Mouse (Mus musculus): ENCODE data around the gene C2cd5. TPM values are rescaled to one million over a fixed set of nuclear protein-coding genes. Genes with fewer than 3 reads are reported as not detected.

Gene C2cd5
- polyA plus RNA-seq (2012; rRNA removed), result 13.7 and 16.0 TPM in 2 replicates

- H3K27ac ChIP-seq (ENCODE audit: insufficient read depth, low read length), result peak within 1 kb of the TSS; percentile 83
- whole genome bisulfite sequencing, result under 1% methylated on average over 53 of the region's 75 CpGs
- H3K4me3 ChIP-seq (ENCODE audit: extremely low read depth, insufficient read depth, insufficient read length), result peak within 1 kb of the TSS; percentile 80
- no peaks in the 10 kb centered on the region; the same call in 1 of the 2 replicates for H3K4me1 ChIP-seq (ENCODE audit: control insufficient read depth, insufficient read depth, insufficient read length)
- DNase-seq (ENCODE audit: low read depth in 1 of 2, low spot score in 2 of 2), result peak; percentile 84 to 93
- H3K36me3 ChIP-seq (ENCODE audit: control insufficient read depth, insufficient read depth, low read length), result 0 out of 2 replicates have a peak, but pooled peaks cover 1% of the 10 kb centered on the region
- no peaks in the 10 kb centered on the region for H3K27me3 ChIP-seq (ENCODE audit: control insufficient read depth, insufficient read depth, low read length)
- TF ChIP-seq POLR2A (IDR thresholded peaks at IDR 0.05; ENCODE audit: low read depth, low read length) (no peak), CTCF (IDR thresholded peaks at IDR 0.05; ENCODE audit: extremely low read depth, insufficient read depth, insufficient read length, insufficient replicate concordance) (no peak)
Observed at GRCm38 (mm10) chr6:143099681-143100382, at the start of gene C2cd5. Gene C2cd5, minus strand, starts transcription at chr6:143100141.

GRCm38 (mm10) chr6:143148868-143149267 is 48.9 kb upstream of the C2cd5 start:
- H3K36me3 ChIP-seq (ENCODE audit: control insufficient read depth, insufficient read depth, low read length), result no peaks in the 10 kb centered on the region
- H3K4me3 ChIP-seq (ENCODE audit: extremely low read depth, insufficient read depth, insufficient read length), result no peak overlapping the region
- TF ChIP-seq CTCF (IDR thresholded peaks at IDR 0.05; ENCODE audit: extremely low read depth, insufficient read depth, insufficient read length, insufficient replicate concordance) (no peak), POLR2A (IDR thresholded peaks at IDR 0.05; ENCODE audit: low read depth, low read length) (no peak)
- H3K4me1 ChIP-seq (ENCODE audit: control insufficient read depth, insufficient read depth, insufficient read length), result peaks cover 29% of the 10 kb centered on the region
- no peaks in the 10 kb centered on the region for H3K27me3 ChIP-seq (ENCODE audit: control insufficient read depth, insufficient read depth, low read length)
- peak in 1 of 2 experiments; percentile 34 for DNase-seq (ENCODE audit: low read depth in 1 of 2, low spot score in 2 of 2)
- H3K27ac ChIP-seq (ENCODE audit: insufficient read depth, low read length), result no peak overlapping the region

GRCm38 (mm10) chr6:143146756-143147155 is 46.8 kb upstream of the C2cd5 start:
- Histone ChIP-seq H3K36me3 (ENCODE audit: control insufficient read depth, insufficient read depth, low read length) (no peaks in the 10 kb centered on the region), H3K27ac (ENCODE audit: insufficient read depth, low read length) (peak overlapping the region; percentile 70), H3K4me3 (ENCODE audit: extremely low read depth, insufficient read depth, insufficient read length) (peak overlapping the region; percentile 19; the same call in 1 of the 2 replicates), H3K4me1 (ENCODE audit: control insufficient read depth, insufficient read depth, insufficient read length) (peaks cover 21% of the 10 kb centered on the region), H3K27me3 (ENCODE audit: control insufficient read depth, insufficient read depth, low read length) (no peaks in the 10 kb centered on the region)
- TF ChIP-seq CTCF (IDR thresholded peaks at IDR 0.05; ENCODE audit: extremely low read depth, insufficient read depth, insufficient read length, insufficient replicate concordance) (no peak), POLR2A (IDR thresholded peaks at IDR 0.05; ENCODE audit: low read depth, low read length) (no peak)
- 2% methylated on average over 8 of the region's 8 CpGs for WGBS
- peak; percentile 69 to 82 for DNase-seq (ENCODE audit: low read depth in 1 of 2, low spot score in 2 of 2)

GRCm38 (mm10) chr6:143145051-143145450 is 45.1 kb upstream of the C2cd5 start:
- Histone ChIP-seq H3K27me3 (ENCODE audit: control insufficient read depth, insufficient read depth, low read length) (no peaks in the 10 kb centered on the region), H3K36me3 (ENCODE audit: control insufficient read depth, insufficient read depth, low read length) (no peaks in the 10 kb centered on the region), H3K4me1 (ENCODE audit: control insufficient read depth, insufficient read depth, insufficient read length) (peaks cover 17% of the 10 kb centered on the region), H3K27ac (ENCODE audit: insufficient read depth, low read length) (no peak overlapping the region), H3K4me3 (ENCODE audit: extremely low read depth, insufficient read depth, insufficient read length) (no peak overlapping the region)
- WGBS, result 41% methylated on average over 7 of the region's 7 CpGs
- TF ChIP-seq CTCF (IDR thresholded peaks at IDR 0.05; ENCODE audit: extremely low read depth, insufficient read depth, insufficient read length, insufficient replicate concordance), result no peak
- no peak for TF ChIP-seq POLR2A (IDR thresholded peaks at IDR 0.05; ENCODE audit: low read depth, low read length)
- DNase-seq (ENCODE audit: low read depth in 1 of 2, low spot score in 2 of 2), result peak; percentile 34 to 80

- no peak for DNase-seq (ENCODE audit: low read depth in 1 of 2, low spot score in 2 of 2)
- Histone ChIP-seq H3K27me3 (ENCODE audit: control insufficient read depth, insufficient read depth, low read length) (no peaks in the 10 kb centered on the region), H3K4me1 (ENCODE audit: control insufficient read depth, insufficient read depth, insufficient read length) (peaks cover 17% of the 10 kb centered on the region), H3K36me3 (ENCODE audit: control insufficient read depth, insufficient read depth, low read length) (no peaks in the 10 kb centered on the region), H3K4me3 (ENCODE audit: extremely low read depth, insufficient read depth, insufficient read length) (no peak overlapping the region), H3K27ac (ENCODE audit: insufficient read depth, low read length) (no peak overlapping the region)
- no peak for TF ChIP-seq CTCF (IDR thresholded peaks at IDR 0.05; ENCODE audit: extremely low read depth, insufficient read depth, insufficient read length, insufficient replicate concordance)
- no peak for TF ChIP-seq POLR2A (IDR thresholded peaks at IDR 0.05; ENCODE audit: low read depth, low read length)
- 90% methylated on average over 2 of the region's 2 CpGs for WGBS
Observed at GRCm38 (mm10) chr6:143144556-143144955, 44.6 kb upstream of the C2cd5 start.

GRCm38 (mm10) chr6:143143775-143144273 is 43.9 kb upstream of the C2cd5 start:
- Histone ChIP-seq H3K4me3 (ENCODE audit: extremely low read depth, insufficient read depth, insufficient read length) (no peak overlapping the region), H3K4me1 (ENCODE audit: control insufficient read depth, insufficient read depth, insufficient read length) (peaks cover 15% of the 10 kb centered on the region), H3K27me3 (ENCODE audit: control insufficient read depth, insufficient read depth, low read length) (no peaks in the 10 kb centered on the region), H3K27ac (ENCODE audit: insufficient read depth, low read length) (no peak overlapping the region), H3K36me3 (ENCODE audit: control insufficient read depth, insufficient read depth, low read length) (no peaks in the 10 kb centered on the region)
- no peak for TF ChIP-seq CTCF (IDR thresholded peaks at IDR 0.05; ENCODE audit: extremely low read depth, insufficient read depth, insufficient read length, insufficient replicate concordance)
- TF ChIP-seq POLR2A (IDR thresholded peaks at IDR 0.05; ENCODE audit: low read depth, low read length), result no peak
- no peak for DNase-seq (ENCODE audit: low read depth in 1 of 2, low spot score in 2 of 2)
- 85% methylated on average over 19 of the region's 19 CpGs for WGBS

GRCm38 (mm10) chr6:143143321-143143720 is 43.4 kb upstream of the C2cd5 start:
- 93% methylated on average over 9 of the region's 9 CpGs for WGBS
- H3K36me3 ChIP-seq (ENCODE audit: control insufficient read depth, insufficient read depth, low read length), result no peaks in the 10 kb centered on the region
- TF ChIP-seq CTCF (IDR thresholded peaks at IDR 0.05; ENCODE audit: extremely low read depth, insufficient read depth, insufficient read length, insufficient replicate concordance) (no peak), POLR2A (IDR thresholded peaks at IDR 0.05; ENCODE audit: low read depth, low read length) (no peak)
- H3K27me3 ChIP-seq (ENCODE audit: control insufficient read depth, insufficient read depth, low read length), result no peaks in the 10 kb centered on the region
- H3K4me1 ChIP-seq (ENCODE audit: control insufficient read depth, insufficient read depth, insufficient read length), result peaks cover 15% of the 10 kb centered on the region
- H3K4me3 ChIP-seq (ENCODE audit: extremely low read depth, insufficient read depth, insufficient read length), result no peak overlapping the region
- no peak for DNase-seq (ENCODE audit: low read depth in 1 of 2, low spot score in 2 of 2)
- H3K27ac ChIP-seq (ENCODE audit: insufficient read depth, low read length), result no peak overlapping the region

Measured in spleen, adult 2 months (tissue).